Mouse (Mus musculus): ENCODE results near the gene Simc1.

Gene Simc1

GRCm38 (mm10) chr13:54556176-54556575 lies 52.6 kb downstream of the Simc1 start:
- DNase-seq, result no peak

GRCm38 (mm10) chr13:54556796-54557195 lies 53.2 kb downstream of the Simc1 start:
- DNase-seq, result no peak

GRCm38 (mm10) chr13:54557652-54558051 lies 54.1 kb downstream of the Simc1 start:
- no peak for DNase-seq

- no peak for DNase-seq
Measured at GRCm38 (mm10) chr13:54559656-54560055, 56.1 kb downstream of the Simc1 start.

- DNase-seq, result no peak
Measured at GRCm38 (mm10) chr13:54560608-54561007, 57.0 kb downstream of the Simc1 start.

GRCm38 (mm10) chr13:54562562-54562961 lies 59.0 kb downstream of the Simc1 start:
- DNase-seq, result peak; percentile 43 to 67

- DNase-seq, result no peak
Measured at GRCm38 (mm10) chr13:54564232-54565200, 60.9 kb downstream of the Simc1 start.

- peak; percentile 97 for DNase-seq
Measured at GRCm38 (mm10) chr13:54565201-54565581, 61.6 kb downstream of the Simc1 start, which contains the start of gene 4833439L19Rik. 4833439L19Rik (minus strand) TSS chr13:54565435.

- DNase-seq, result peak; percentile 73 to 81
Measured at GRCm38 (mm10) chr13:54565594-54566345, 62.2 kb downstream of the Simc1 start.

- DNase-seq, result no peak
Measured at GRCm38 (mm10) chr13:54568380-54568779, 64.8 kb downstream of the Simc1 start.

- DNase-seq, result no peak
Measured at GRCm38 (mm10) chr13:54569282-54569681, 65.7 kb downstream of the Simc1 start.

GRCm38 (mm10) chr13:54570736-54571135 lies 67.2 kb downstream of the Simc1 start:
- DNase-seq, result no peak

GRCm38 (mm10) chr13:54571637-54572036 lies 68.1 kb downstream of the Simc1 start:
- no peak for DNase-seq

- DNase-seq, result no peak
Measured at GRCm38 (mm10) chr13:54572621-54573020, 69.0 kb downstream of the Simc1 start.

- peak; percentile 86 to 91 for DNase-seq
Measured at GRCm38 (mm10) chr13:54574854-54575481, 71.4 kb downstream of the Simc1 start, which contains the start of gene Arl10. Arl10 (plus strand) TSS chr13:54575015.

- DNase-seq, result peak; percentile 20 to 49
Measured at GRCm38 (mm10) chr13:54575489-54575888, 71.9 kb downstream of the Simc1 start.

- DNase-seq, result no peak
Measured at GRCm38 (mm10) chr13:54577652-54578507, 74.3 kb downstream of the Simc1 start.

GRCm38 (mm10) chr13:54581385-54581784 lies 77.8 kb downstream of the Simc1 start:
- no peak for DNase-seq

- DNase-seq, result no peak
Measured at GRCm38 (mm10) chr13:54582126-54582525, 78.5 kb downstream of the Simc1 start.

- DNase-seq, result no peak
Measured at GRCm38 (mm10) chr13:54582860-54583259, 79.3 kb downstream of the Simc1 start.

- no peak for DNase-seq
Measured at GRCm38 (mm10) chr13:54585831-54586230, 82.3 kb downstream of the Simc1 start.

GRCm38 (mm10) chr13:54589414-54589995 lies 85.9 kb downstream of the Simc1 start:
- no peak for DNase-seq
